ENCODE assay signal across 8 mouse cellular contexts in the genomic region with DNA sequence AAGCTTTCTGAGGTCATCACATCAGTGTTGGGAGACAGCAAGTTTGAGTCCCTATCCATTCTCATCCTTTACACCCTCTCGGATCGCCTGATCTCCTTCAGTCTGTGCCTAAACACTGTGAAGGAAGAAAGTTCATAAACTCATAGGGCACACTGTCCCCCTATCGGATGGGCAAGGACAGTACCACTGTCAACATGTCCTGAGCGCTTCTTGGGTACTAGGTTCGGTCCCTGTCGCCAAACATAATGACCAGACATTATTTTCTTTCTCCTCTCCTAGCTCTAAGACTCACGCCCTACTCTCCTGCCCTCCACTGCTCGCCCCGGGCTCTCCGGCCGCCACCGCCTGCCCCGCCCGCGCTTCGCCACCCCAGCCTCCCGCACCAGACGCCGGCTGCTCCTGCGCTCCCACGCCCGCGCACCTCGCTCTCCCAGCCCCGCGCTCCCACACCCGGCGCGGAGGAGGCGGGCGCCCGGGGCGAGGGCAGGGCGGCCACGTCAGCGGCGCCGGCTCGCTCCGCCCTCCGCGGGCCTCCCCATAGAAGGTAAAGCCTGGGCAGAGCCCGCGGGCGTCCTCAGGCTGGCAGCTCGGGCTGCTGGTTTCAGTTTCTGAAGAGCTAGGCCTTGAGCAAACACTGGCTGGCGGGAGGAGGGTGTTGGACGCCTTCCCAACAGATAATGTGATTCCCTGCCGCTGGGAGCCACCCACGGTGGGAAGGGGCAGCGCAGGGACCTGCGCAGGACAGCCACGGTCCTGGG.
DNase-seq lines count a peak whose midpoint lies in the region; ATAC-seq and TF ChIP-seq lines count a peak whose summit lies in the region.

No protein-coding gene starts in this region.

- peak; percentile 88 for DNase-seq in A20 (ENCODE audit: low read depth, low spot score)
- peak; percentile 94 to 95 for DNase-seq in heart, adult 9 months (ENCODE audit: low spot score in 2 of 2)
- peak; percentile 87 for DNase-seq in limb, embryonic 14.5 days (ENCODE audit: low spot score)
- peak; percentile 77 to 87 for DNase-seq in spleen, adult 2 months (ENCODE audit: low read depth in 1 of 2, low spot score in 2 of 2)

- no peaks in the 10 kb centered on the region for H3K9me3 ChIP-seq in kidney, embryonic 14.5 days (ENCODE audit: control insufficient read depth, low read length)
- H3K9me3 ChIP-seq in limb, embryonic 14.5 days (ENCODE audit: control insufficient read depth, low read length): no peaks in the 10 kb centered on the region
- H3K9me3 ChIP-seq in midbrain, embryonic 16.5 days (replicated peaks; ENCODE audit: control insufficient read depth, low read length, poor library complexity, severe bottlenecking): no peaks in the 10 kb centered on the region

- H3K9ac ChIP-seq in kidney, embryonic 14.5 days (ENCODE audit: low read depth, low read length): peak overlapping the region; percentile 69
- peak overlapping the region; percentile 69 for H3K9ac ChIP-seq in limb, embryonic 14.5 days (ENCODE audit: low read depth, low read length, severe bottlenecking)
- peak overlapping the region; percentile 85 for H3K9ac ChIP-seq in midbrain, embryonic 16.5 days (ENCODE audit: low read depth, low read length)

- H3K36me3 ChIP-seq in kidney, embryonic 14.5 days (ENCODE audit: control insufficient read depth, insufficient read depth, low read length): no peaks in the 10 kb centered on the region
- H3K36me3 ChIP-seq in limb, embryonic 14.5 days (ENCODE audit: control insufficient read depth, insufficient read depth, low read length): no peaks in the 10 kb centered on the region
- no peaks in the 10 kb centered on the region for H3K36me3 ChIP-seq in midbrain, embryonic 16.5 days (ENCODE audit: control insufficient read depth, insufficient read depth, low read length)
- no peaks in the 10 kb centered on the region for H3K36me3 ChIP-seq in spleen, adult 2 months (ENCODE audit: control insufficient read depth, insufficient read depth, low read length)

- under 1% methylated on average over 53 of the region's 53 CpGs for WGBS in kidney, embryonic 14.5 days
- 2% methylated on average over 40 of the region's 53 CpGs for WGBS in limb, embryonic 14.5 days
- WGBS in midbrain, embryonic 16.5 days: 1% methylated on average over 53 of the region's 53 CpGs
- 3% methylated on average over 53 of the region's 53 CpGs for WGBS in spleen, adult 2 months

- ATAC-seq in kidney, embryonic 14.5 days (ENCODE audit: low FRiP score, low TSS enrichment): peak; percentile 94
- peak; percentile 93 for ATAC-seq in limb, embryonic 14.5 days (ENCODE audit: low FRiP score, low read depth)
- peak; percentile 95 for ATAC-seq in midbrain, embryonic 16.5 days

- H3K4me3 ChIP-seq in bone marrow macrophage, adult 2 months (ENCODE audit: insufficient read depth, low read length): peak overlapping the region; percentile 61
- peak overlapping the region; percentile 43 for H3K4me3 ChIP-seq in embryonic fibroblast, embryonic 13.5 days (ENCODE audit: insufficient read depth, low read length)
- peak overlapping the region; percentile 46 for H3K4me3 ChIP-seq in kidney, embryonic 14.5 days (ENCODE audit: low read length)
- peak overlapping the region; percentile 47 for H3K4me3 ChIP-seq in limb, embryonic 14.5 days (replicated peaks; ENCODE audit: low read length)
- peak overlapping the region; percentile 70 for H3K4me3 ChIP-seq in midbrain, embryonic 16.5 days (ENCODE audit: low read depth, low read length)
- peak overlapping the region; percentile 74 for H3K4me3 ChIP-seq in spleen, adult 2 months (ENCODE audit: extremely low read depth, insufficient read depth, insufficient read length)

- no peaks in the 10 kb centered on the region for H3K27me3 ChIP-seq in kidney, embryonic 14.5 days (ENCODE audit: control insufficient read depth, insufficient read depth, low read length)
- H3K27me3 ChIP-seq in limb, embryonic 14.5 days (ENCODE audit: control insufficient read depth, insufficient read depth, low read length): no peaks in the 10 kb centered on the region
- no peaks in the 10 kb centered on the region for H3K27me3 ChIP-seq in midbrain, embryonic 16.5 days (ENCODE audit: control insufficient read depth, insufficient read depth, low read depth, low read length)
- H3K27me3 ChIP-seq in spleen, adult 2 months (ENCODE audit: control insufficient read depth, insufficient read depth, low read length): peaks cover 2% of the 10 kb centered on the region; the same call in 1 of the 2 replicates

- peak overlapping the region; percentile 68 for H3K4me2 ChIP-seq in kidney, embryonic 14.5 days (replicated peaks; ENCODE audit: low read depth, low read length)
- H3K4me2 ChIP-seq in limb, embryonic 14.5 days (replicated peaks; ENCODE audit: low read depth, low read length, severe bottlenecking): peak overlapping the region; percentile 65
- peak overlapping the region; percentile 86 for H3K4me2 ChIP-seq in midbrain, embryonic 16.5 days (ENCODE audit: low read length)

- no peak for TF ChIP-seq POLR2A in bone marrow macrophage, adult 2 months (IDR thresholded peaks at IDR 0.05; ENCODE audit: borderline replicate concordance, low read depth, low read length)
- peak; percentile 73 for TF ChIP-seq POLR2A in embryonic fibroblast, embryonic 13.5 days (IDR thresholded peaks at IDR 0.05; ENCODE audit: low read depth, low read length)
- 0 out of 2 replicates have a peak, but pooled peaks have one; percentile 64 for TF ChIP-seq POLR2A in limb, embryonic 14.5 days (IDR thresholded peaks at IDR 0.05; ENCODE audit: borderline replicate concordance, extremely low read depth, insufficient read depth, insufficient read length)
- TF ChIP-seq POLR2A in spleen, adult 2 months (IDR thresholded peaks at IDR 0.05; ENCODE audit: low read depth, low read length): peak; percentile 50

- H3K27ac ChIP-seq in bone marrow macrophage, adult 2 months (ENCODE audit: insufficient read depth, low read depth, low read length): peak overlapping the region; percentile 93
- H3K27ac ChIP-seq in embryonic fibroblast, embryonic 13.5 days (ENCODE audit: insufficient read depth, low read length): peak overlapping the region; percentile 98
- H3K27ac ChIP-seq in kidney, embryonic 14.5 days (ENCODE audit: low read depth, low read length): peak overlapping the region; percentile 92
- H3K27ac ChIP-seq in limb, embryonic 14.5 days (replicated peaks; ENCODE audit: low read depth, low read length): peak overlapping the region; percentile 83
- peak overlapping the region; percentile 79 for H3K27ac ChIP-seq in midbrain, embryonic 16.5 days (ENCODE audit: low read length)
- peak overlapping the region; percentile 99 for H3K27ac ChIP-seq in spleen, adult 2 months (ENCODE audit: insufficient read depth, low read length)

- no peak for TF ChIP-seq CTCF in bone marrow macrophage, adult 2 months (IDR thresholded peaks at IDR 0.05; ENCODE audit: low read depth, low read length)
- TF ChIP-seq CTCF in embryonic fibroblast, embryonic 13.5 days (IDR thresholded peaks at IDR 0.05; ENCODE audit: borderline replicate concordance, insufficient read depth, low read length): peak; percentile 5; the same call in 1 of the 2 replicates
- TF ChIP-seq CTCF in spleen, adult 2 months (IDR thresholded peaks at IDR 0.05; ENCODE audit: extremely low read depth, insufficient read depth, insufficient read length, insufficient replicate concordance): no peak

- peaks cover 49% of the 10 kb centered on the region for H3K4me1 ChIP-seq in bone marrow macrophage, adult 2 months (ENCODE audit: control insufficient read depth, insufficient read depth, low read length)
- peaks cover 3% of the 10 kb centered on the region; the same call in 1 of the 2 replicates for H3K4me1 ChIP-seq in embryonic fibroblast, embryonic 13.5 days (ENCODE audit: control insufficient read depth, insufficient read depth, low read length)
- H3K4me1 ChIP-seq in kidney, embryonic 14.5 days (ENCODE audit: control insufficient read depth, insufficient read depth, low read length): peaks cover 15% of the 10 kb centered on the region
- peaks cover 12% of the 10 kb centered on the region; the same call in 1 of the 2 replicates for H3K4me1 ChIP-seq in limb, embryonic 14.5 days (ENCODE audit: control insufficient read depth, insufficient read depth, low read length)
- no peaks in the 10 kb centered on the region; the same call in 1 of the 2 replicates for H3K4me1 ChIP-seq in midbrain, embryonic 16.5 days (ENCODE audit: control insufficient read depth, insufficient read depth, low read length)
- peaks cover 28% of the 10 kb centered on the region for H3K4me1 ChIP-seq in spleen, adult 2 months (ENCODE audit: control insufficient read depth, insufficient read depth, insufficient read length)

Comparison
In these comparisons a context has a peak if more than half of its experiments do, and no peak if none do; other contexts are left out.
1. Peak in every context shown above with its lines: DNase-seq, ATAC-seq, H3K4me3 ChIP-seq and H3K27ac ChIP-seq.